Mouse (Mus musculus): ENCODE results near the gene Rasgrp1. TPM values are rescaled to one million over a fixed set of nuclear protein-coding genes. Genes with fewer than 3 reads are reported as not detected.

The Rasgrp1 gene
- polyA plus RNA-seq, 1 experiment from 2014 or later: 2.5 TPM

GRCm38 (mm10) chr2:117322399-117322798 lies 20.4 kb downstream of the Rasgrp1 start:
- Histone ChIP-seq H3K27me3 (ENCODE audit: control insufficient read depth, insufficient read depth, low read length) (no peaks in the 10 kb centered on the region), H3K9me3 (ENCODE audit: control insufficient read depth, low read length) (no peaks in the 10 kb centered on the region), H3K4me3 (ENCODE audit: low read depth, low read length) (no peak overlapping the region), H3K27ac (replicated peaks) (no peak overlapping the region), H3K4me1 (replicated peaks; ENCODE audit: control insufficient read depth, insufficient read depth) (no peaks in the 10 kb centered on the region), H3K9ac (ENCODE audit: low read length) (no peak overlapping the region), H3K4me2 (replicated peaks; ENCODE audit: low read depth) (no peak overlapping the region), H3K36me3 (ENCODE audit: control insufficient read depth, insufficient read depth, low read length) (no peaks in the 10 kb centered on the region)
- DNase-seq (ENCODE audit: low spot score) (no peak), ATAC-seq (ENCODE audit: low FRiP score, low TSS enrichment) (no peak)
- WGBS: 91% methylated on average over 8 of the region's 8 CpGs
- TF ChIP-seq CTCF (IDR thresholded peaks at IDR 0.05; ENCODE audit: low read depth): no peak
- TF ChIP-seq EP300 (optimal IDR thresholded peaks at IDR 0.05): no peak

GRCm38 (mm10) chr2:117321231-117321630 lies 21.6 kb downstream of the Rasgrp1 start:
- H3K4me1 ChIP-seq (replicated peaks; ENCODE audit: control insufficient read depth, insufficient read depth): no peaks in the 10 kb centered on the region
- WGBS: 84% methylated on average over 3 of the region's 3 CpGs
- H3K27me3 ChIP-seq (ENCODE audit: control insufficient read depth, insufficient read depth, low read length): no peaks in the 10 kb centered on the region
- no peak overlapping the region for H3K27ac ChIP-seq (replicated peaks)
- H3K4me2 ChIP-seq (replicated peaks; ENCODE audit: low read depth): no peak overlapping the region
- no peak for DNase-seq (ENCODE audit: low spot score)
- no peak for ATAC-seq (ENCODE audit: low FRiP score, low TSS enrichment)
- H3K4me3 ChIP-seq (ENCODE audit: low read depth, low read length): no peak overlapping the region
- no peak overlapping the region for H3K9ac ChIP-seq (ENCODE audit: low read length)
- TF ChIP-seq CTCF (IDR thresholded peaks at IDR 0.05; ENCODE audit: low read depth) (no peak), EP300 (optimal IDR thresholded peaks at IDR 0.05) (no peak)
- no peaks in the 10 kb centered on the region for H3K36me3 ChIP-seq (ENCODE audit: control insufficient read depth, insufficient read depth, low read length)
- no peaks in the 10 kb centered on the region for H3K9me3 ChIP-seq (ENCODE audit: control insufficient read depth, low read length)

DNA sequence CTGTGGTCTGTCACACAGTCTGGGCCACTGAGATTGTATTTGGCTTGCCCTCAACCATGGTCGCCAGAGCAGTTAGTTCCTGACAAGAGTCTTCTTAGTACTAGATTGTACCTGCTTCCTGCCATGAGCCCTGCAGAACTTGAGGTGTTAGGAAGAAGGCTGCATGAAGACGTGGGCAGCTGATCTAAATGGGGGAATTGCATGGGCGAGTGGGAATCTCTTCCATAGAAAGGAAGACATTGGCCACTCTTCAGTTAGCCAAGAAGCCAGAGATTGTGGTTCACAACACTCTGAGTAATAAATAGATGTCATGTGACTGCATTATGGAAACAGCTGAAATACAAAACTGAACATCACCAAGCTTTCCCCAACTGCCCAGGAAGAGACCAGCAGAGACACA lies 23.8 kb downstream of the Rasgrp1 start:
- 79% methylated on average over 3 of the region's 3 CpGs for WGBS
- H3K9me3 ChIP-seq (ENCODE audit: control insufficient read depth, low read length): no peaks in the 10 kb centered on the region
- H3K27me3 ChIP-seq (ENCODE audit: control insufficient read depth, insufficient read depth, low read length): no peaks in the 10 kb centered on the region
- H3K4me3 ChIP-seq (ENCODE audit: low read depth, low read length): no peak overlapping the region
- H3K9ac ChIP-seq (ENCODE audit: low read length): no peak overlapping the region
- no peaks in the 10 kb centered on the region for H3K36me3 ChIP-seq (ENCODE audit: control insufficient read depth, insufficient read depth, low read length)
- H3K4me1 ChIP-seq (replicated peaks; ENCODE audit: control insufficient read depth, insufficient read depth): no peaks in the 10 kb centered on the region
- TF ChIP-seq CTCF (IDR thresholded peaks at IDR 0.05; ENCODE audit: low read depth): no peak
- no peak for TF ChIP-seq EP300 (optimal IDR thresholded peaks at IDR 0.05)
- ATAC-seq (ENCODE audit: low FRiP score, low TSS enrichment) (no peak), DNase-seq (ENCODE audit: low spot score) (no peak)
- no peak overlapping the region for H3K4me2 ChIP-seq (replicated peaks; ENCODE audit: low read depth)
- no peak overlapping the region for H3K27ac ChIP-seq (replicated peaks)

- Histone ChIP-seq H3K4me1 (replicated peaks; ENCODE audit: control insufficient read depth, insufficient read depth) (no peaks in the 10 kb centered on the region), H3K9me3 (ENCODE audit: control insufficient read depth, low read length) (no peaks in the 10 kb centered on the region), H3K4me2 (replicated peaks; ENCODE audit: low read depth) (no peak overlapping the region), H3K27ac (replicated peaks) (no peak overlapping the region), H3K9ac (ENCODE audit: low read length) (no peak overlapping the region), H3K27me3 (ENCODE audit: control insufficient read depth, insufficient read depth, low read length) (no peaks in the 10 kb centered on the region), H3K4me3 (ENCODE audit: low read depth, low read length) (no peak overlapping the region), H3K36me3 (ENCODE audit: control insufficient read depth, insufficient read depth, low read length) (no peaks in the 10 kb centered on the region)
- no peak for DNase-seq (ENCODE audit: low spot score)
- TF ChIP-seq CTCF (IDR thresholded peaks at IDR 0.05; ENCODE audit: low read depth) (no peak), EP300 (optimal IDR thresholded peaks at IDR 0.05) (no peak)
- ATAC-seq (ENCODE audit: low FRiP score, low TSS enrichment): no peak
- WGBS: 91% methylated on average over 5 of the region's 5 CpGs
These were observed 29.1 kb downstream of the Rasgrp1 start for GRCm38 (mm10) chr2:117313586-117314235.

- DNase-seq (ENCODE audit: low spot score): no peak
These were observed 30.3 kb downstream of the Rasgrp1 start for GRCm38 (mm10) chr2:117312441-117312895.

DNA sequence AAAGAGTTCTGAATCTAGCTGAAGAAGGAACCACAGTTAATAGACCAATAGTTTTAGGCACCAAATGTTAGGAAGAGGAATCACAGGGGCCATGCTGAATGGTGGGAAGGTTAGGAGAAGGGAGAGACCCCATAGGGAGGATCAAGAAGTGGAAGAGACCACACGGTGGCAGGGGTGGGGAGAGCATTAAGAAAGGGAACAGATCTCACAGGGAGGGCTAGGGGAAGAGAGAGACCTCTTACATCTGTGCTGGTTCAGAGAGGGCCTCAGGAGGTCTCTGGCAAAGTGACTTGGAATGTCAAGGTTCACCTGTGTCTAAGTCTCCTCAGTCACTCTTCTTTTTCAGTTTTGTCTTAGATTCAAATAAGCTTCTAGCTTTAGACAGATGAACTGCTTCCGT lies 30.8 kb downstream of the Rasgrp1 start:
- Histone ChIP-seq H3K9ac (ENCODE audit: low read length) (no peak overlapping the region), H3K27ac (replicated peaks) (no peak overlapping the region), H3K4me3 (ENCODE audit: low read depth, low read length) (no peak overlapping the region), H3K4me1 (replicated peaks; ENCODE audit: control insufficient read depth, insufficient read depth) (no peaks in the 10 kb centered on the region), H3K36me3 (ENCODE audit: control insufficient read depth, insufficient read depth, low read length) (no peaks in the 10 kb centered on the region), H3K4me2 (replicated peaks; ENCODE audit: low read depth) (no peak overlapping the region), H3K9me3 (ENCODE audit: control insufficient read depth, low read length) (no peaks in the 10 kb centered on the region), H3K27me3 (ENCODE audit: control insufficient read depth, insufficient read depth, low read length) (no peaks in the 10 kb centered on the region)
- TF ChIP-seq EP300 (optimal IDR thresholded peaks at IDR 0.05) (no peak), CTCF (IDR thresholded peaks at IDR 0.05; ENCODE audit: low read depth) (no peak)
- ATAC-seq (ENCODE audit: low FRiP score, low TSS enrichment): no peak
- 39% methylated on average over 2 of the region's 2 CpGs for WGBS
- DNase-seq (ENCODE audit: low spot score): no peak

More at GRCm38 (mm10) chr2:117312441-117312895, 30.3 kb downstream of the Rasgrp1 start:
- H3K27ac ChIP-seq (replicated peaks): no peak overlapping the region
- H3K36me3 ChIP-seq (ENCODE audit: control insufficient read depth, insufficient read depth, low read length): no peaks in the 10 kb centered on the region
- no peak for ATAC-seq (ENCODE audit: low FRiP score, low TSS enrichment)
- 54% methylated on average over 7 of the region's 7 CpGs for WGBS
- no peaks in the 10 kb centered on the region for H3K4me1 ChIP-seq (replicated peaks; ENCODE audit: control insufficient read depth, insufficient read depth)
- TF ChIP-seq CTCF (IDR thresholded peaks at IDR 0.05; ENCODE audit: low read depth): no peak
- no peak for TF ChIP-seq EP300 (optimal IDR thresholded peaks at IDR 0.05)
- H3K27me3 ChIP-seq (ENCODE audit: control insufficient read depth, insufficient read depth, low read length): no peaks in the 10 kb centered on the region
- H3K4me2 ChIP-seq (replicated peaks; ENCODE audit: low read depth): no peak overlapping the region
- H3K9me3 ChIP-seq (ENCODE audit: control insufficient read depth, low read length): no peaks in the 10 kb centered on the region
- H3K4me3 ChIP-seq (ENCODE audit: low read depth, low read length): no peak overlapping the region
- no peak overlapping the region for H3K9ac ChIP-seq (ENCODE audit: low read length)

Measured in stomach, postnatal 0 days (tissue).